Mouse (Mus musculus) liver (tissue): ENCODE measurements around the gene Frmd5.

Experiments
- DNase-seq: peaks from one replicate; pipeline ENCODE4 v3.0.0-alpha.2; 2020; ENCODE audit warnings: mixed read lengths

Gene Frmd5

DNA sequence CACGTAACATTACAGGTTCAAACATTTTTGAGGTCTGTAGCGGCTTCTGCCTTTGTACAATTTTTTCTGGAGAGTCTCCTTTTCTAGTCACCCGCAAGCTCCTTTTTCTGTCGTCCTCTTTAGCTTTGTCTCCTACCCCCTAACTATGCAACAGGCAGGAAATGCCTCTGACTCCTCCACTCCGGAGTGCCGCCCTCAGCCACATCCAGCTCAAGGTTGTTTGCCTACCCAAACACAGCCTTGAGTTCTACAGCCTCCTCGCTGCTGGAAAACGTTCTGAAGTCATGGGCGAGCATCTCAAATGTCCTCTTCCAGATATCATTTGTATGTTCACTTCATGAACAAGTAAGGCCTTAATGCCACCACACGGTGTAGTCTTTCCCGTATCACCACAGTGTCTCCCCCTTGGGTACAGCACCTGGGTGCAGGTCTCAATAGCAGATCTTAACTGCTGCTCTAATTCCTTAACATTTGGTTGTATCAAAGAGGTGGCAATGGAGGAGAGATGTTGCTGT, 45.5 kb downstream of the Frmd5 start:
- DNase-seq: no peak

DNA sequence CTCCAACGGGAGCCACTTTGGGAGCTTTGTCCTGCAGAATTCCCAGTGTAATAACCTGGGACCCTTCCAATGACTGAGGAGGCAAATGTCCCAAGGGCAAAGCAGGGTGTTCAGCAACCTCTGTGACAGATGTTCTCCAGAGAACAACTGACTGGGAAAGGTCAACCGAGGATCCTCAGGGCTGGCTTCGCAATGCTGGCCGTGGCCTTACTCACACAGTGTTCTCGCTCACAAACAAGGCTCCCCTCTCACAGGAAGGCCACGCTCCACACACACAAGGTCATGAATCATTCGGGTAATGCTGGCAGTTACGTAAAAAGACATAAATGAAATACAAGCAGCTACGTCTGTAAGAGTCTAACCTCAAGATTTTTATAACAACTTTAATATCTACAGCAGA, 46.2 kb downstream of the Frmd5 start:
- no peak for DNase-seq

DNA sequence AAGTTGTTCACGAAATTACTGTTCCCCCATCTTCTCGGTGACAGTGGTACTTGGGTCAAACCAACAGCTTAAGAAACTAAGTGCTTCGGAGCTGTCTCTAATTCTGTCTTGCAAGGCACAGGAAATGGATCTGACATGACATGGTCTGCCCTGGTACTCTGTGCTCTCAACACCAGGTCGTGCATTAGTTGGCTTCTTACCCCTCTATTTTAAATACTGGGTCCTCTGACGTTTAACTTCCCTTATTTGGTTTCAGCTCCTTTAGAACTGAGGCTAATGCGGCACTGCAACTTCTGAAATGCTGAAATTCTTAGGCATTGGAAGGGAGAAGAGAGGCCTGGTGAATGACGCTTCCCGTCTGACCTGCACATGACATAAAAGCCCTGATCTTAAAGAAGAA, 48.6 kb downstream of the Frmd5 start:
- no peak for DNase-seq

DNA sequence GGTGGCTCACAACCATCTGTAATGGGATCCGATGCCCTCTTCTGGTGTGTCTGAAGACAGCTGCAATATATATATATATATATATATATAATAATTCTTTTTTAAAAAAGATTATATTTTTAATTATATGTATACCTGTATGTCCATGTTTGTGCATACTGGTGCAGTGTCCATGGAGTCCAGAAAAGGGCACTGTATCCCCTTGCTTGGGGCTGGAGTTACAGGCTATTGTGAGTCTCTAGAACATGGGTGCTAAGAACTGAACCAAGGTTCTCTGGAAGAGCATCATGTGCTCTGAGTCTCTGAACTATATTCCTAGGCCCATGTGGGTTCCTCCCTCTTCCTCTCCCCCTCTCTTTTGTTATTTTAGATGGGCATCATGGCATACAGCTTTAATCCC, 50.6 kb downstream of the Frmd5 start:
- DNase-seq: no peak

DNA sequence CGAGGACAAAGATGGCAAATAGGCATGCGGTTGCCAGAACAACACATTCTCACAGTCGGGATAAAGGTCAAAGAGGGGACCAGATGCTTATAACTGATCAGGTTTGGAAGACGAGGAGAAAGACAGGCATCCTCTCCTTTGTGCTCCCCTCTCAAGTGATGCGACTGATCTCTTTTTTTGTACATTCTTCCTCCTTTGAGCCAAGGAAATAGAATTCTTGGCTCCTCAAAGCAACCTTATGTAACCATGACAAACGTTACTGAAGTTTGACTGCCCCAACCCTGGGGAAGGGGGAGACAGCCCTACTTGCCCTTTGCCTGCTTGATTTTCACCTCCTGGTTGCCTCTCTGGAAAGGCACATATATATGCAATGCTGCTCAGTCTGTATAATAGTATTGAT, 51.8 kb downstream of the Frmd5 start:
- no peak for DNase-seq

DNA sequence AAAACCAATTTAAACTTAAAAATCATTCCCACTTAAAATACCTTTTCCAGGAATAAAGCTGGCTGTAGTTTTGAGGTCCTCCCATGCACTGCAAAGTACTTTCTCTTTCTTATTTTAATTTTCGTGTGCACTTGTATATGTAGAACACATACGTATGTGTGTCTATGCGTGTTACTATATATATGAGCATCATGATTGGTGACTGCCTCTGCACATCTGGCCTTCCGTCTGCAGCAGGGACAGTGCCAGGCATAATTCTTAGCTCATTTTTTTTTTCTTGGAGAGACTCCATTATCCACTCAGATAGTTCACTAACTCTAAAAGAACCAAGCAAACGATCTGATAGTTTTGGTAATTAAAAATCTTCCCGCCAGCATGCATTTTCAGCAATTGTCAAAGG, 56.8 kb downstream of the Frmd5 start:
- no peak for DNase-seq

DNA sequence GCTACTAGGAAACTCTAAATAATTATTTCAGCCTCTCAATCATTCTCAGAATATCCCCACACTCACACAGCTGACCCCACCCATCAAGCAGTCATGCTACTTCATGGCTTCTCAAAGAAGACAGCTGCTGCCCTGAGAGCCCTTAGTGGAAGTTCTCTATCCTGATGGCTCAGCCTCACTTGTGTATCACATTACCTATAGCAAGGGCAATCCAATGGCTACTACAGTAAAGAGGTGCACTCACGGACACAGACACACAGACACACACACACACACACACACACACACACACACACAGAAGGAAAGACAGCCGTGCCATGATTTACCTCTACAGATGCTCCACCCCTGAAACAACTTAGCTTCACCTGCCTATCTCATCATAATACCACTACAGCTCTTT, 65.7 kb downstream of the Frmd5 start:
- no peak for DNase-seq

DNA sequence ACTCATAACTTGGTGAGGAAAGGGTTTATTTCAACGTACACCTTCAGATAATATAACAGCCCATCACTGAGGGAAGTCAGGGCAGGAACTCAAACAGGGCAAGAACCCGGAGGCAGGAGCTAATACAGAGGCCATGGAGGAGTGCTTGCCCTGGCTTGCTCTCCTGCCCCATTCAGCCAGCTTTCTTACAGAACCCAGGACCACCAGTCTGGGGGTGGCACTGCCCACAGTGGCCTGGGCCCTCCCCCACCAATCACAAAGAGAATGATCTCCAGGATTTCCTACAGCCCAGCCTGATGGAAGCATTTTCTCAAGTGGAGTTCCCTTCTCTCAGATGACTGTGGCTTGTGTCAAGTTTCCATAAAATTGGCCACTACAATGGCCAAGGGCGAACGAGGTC, 67.5 kb downstream of the Frmd5 start:
- DNase-seq: no peak

DNA sequence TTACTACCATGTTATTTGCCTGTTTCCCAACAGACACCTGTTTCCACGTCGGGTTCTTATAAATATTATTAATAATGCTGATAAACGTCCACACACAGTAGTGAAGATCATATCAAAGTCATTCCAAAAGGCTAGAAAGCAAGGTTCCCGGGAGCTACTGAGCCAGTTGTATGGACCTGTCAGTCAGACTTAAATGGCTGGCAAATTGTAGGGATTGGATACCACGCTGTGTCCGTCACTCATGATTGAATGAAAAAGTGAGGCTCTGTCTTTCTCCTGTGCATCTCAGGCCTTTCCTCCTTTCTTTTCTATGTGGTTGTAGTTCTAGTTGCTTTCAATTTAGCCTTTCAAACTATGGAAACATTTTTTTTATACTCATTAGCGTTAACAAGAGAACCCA, 73.5 kb downstream of the Frmd5 start:
- DNase-seq: no peak

DNA sequence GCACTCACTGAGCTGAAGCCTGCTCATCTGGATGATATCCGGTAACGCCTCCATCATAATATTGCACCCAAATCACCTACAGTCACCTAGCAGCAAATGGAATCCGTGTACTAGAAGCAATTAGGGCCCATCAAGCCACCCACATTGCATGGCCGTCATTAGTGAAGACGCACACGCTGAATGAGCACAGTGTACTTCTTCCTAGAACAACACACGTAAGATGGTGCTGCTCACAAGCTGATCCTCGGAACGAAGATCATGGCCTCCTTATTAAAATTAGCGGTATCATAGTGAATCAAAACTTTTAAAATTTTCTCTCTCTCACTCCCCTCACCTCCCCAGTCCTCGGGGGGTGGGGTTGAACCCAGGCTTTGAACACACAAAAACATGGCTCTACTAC, 76.4 kb downstream of the Frmd5 start:
- no peak for DNase-seq

DNA sequence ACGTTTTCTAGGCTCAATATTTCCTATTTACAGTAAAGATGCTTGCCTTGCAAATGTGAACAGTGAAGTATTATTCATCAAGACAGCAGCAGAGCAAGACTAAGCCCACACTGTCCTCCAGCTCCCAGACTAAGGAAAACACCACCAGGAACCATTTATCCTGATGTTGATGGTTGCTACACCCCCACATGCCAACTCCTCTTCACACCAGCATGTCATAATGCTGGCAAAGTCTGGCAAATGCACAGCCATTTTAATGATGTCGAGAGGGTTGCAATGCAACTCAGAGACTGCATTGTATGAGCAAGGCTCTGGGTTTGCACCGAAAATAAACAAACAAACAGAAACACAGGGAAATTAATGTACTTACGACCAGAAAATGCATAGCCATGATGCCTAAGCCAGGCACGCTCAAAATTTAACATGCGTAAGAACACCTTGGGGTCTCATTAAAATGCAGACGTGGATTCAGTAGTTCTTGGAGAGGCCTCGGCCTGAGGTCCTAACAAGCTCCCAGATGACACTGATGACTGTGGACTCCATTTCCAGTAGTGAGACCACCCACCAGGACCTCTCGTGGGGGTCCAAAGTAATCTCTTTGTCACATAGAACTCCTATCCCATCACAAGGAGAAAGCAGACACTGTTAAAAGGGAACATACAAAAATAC, 77.8 kb downstream of the Frmd5 start:
- DNase-seq: no peak

DNA sequence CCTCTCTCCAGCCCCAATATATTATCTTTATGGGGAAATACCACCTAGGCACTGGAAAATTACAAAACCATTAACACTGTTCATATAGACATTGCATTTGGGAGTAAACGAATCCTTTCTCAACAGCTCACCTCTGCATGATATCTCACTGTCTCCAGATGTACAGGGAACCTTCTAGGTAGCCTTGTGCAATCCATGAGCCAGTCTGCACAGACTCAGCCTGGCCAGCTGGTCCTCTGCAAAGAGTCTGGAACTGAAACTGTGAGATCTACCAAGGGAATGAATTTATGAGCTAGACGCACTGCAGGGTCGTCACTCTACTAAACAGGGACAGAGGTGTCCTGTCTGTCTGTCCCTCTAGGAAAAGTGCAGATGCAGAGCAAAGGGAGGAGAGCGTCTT, 82.0 kb downstream of the Frmd5 start:
- no peak for DNase-seq

DNA sequence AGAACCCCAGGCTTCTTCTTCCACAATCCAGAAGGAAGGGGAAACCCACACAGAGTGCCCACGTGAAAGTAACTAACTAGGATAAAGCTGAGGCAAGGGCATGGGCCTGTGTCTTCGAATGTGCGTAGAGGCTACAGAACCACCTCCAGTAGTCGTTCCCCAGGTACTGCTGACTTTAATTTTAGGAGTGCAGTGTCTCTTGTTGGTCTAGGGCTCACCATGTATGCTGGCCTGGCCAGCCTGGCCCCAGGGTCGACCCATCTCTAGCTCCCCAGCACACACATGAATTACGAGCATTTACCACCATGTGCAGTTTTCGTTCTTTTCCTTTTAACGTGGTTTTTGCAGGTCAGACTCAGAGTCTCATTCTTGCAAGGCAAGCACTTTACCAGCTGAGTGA, 83.1 kb downstream of the Frmd5 start:
- no peak for DNase-seq

DNA sequence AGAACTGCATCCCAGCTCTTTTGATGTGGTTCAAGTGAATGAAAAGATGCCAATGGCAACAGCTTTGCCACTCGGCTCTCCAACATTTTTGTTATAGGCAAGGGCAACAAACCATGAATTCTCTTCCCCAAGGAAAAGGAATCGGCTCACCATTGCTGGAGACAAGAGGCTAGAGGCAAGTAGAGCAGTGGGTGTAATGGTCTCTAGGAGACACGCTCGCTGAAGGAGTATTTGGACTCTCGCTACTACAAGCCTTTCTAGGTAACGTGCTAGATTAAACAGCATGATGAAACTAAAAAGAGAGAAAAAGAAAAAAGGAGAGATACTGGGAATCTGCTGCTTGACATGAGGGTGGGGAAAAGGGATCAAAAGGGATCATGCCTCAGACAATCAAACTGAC, 87.9 kb downstream of the Frmd5 start:
- no peak for DNase-seq

DNA sequence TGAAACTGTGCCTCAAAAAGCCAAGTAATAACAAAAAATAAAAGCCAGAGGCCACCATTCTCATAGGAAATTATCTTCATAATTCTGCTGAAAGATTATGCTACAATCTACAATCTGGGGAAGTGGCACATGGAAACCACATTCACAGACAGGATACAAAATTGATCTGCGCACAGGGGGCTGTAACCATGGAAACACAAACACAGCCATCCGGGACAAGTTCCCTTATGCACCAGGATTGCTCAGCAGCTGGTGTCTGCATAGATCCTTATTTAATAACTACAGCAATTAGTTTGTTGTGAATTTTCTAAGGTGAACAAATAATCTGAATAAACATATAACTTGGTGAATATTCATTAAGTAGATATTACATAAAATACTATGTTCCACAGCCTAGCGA, 89.8 kb downstream of the Frmd5 start:
- no peak for DNase-seq

DNA sequence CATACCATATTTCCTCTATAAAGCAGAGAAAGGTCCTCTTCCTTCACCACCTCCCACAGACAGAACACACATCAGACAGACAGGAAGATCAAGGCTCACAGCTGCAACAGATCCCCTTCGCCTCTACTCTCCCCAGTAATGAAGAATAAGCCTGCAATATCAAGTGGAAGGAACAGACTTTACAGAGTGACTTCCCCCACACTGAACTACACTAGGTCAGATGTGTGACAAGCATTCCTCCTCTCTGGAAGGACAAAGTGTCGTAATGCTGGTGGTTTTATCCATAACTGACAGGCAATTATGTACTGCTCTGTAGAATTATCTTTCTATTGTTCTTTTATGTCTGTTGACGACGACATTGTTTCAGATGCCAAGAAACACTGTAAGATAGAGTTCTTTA, 93.3 kb downstream of the Frmd5 start:
- DNase-seq: no peak

DNA sequence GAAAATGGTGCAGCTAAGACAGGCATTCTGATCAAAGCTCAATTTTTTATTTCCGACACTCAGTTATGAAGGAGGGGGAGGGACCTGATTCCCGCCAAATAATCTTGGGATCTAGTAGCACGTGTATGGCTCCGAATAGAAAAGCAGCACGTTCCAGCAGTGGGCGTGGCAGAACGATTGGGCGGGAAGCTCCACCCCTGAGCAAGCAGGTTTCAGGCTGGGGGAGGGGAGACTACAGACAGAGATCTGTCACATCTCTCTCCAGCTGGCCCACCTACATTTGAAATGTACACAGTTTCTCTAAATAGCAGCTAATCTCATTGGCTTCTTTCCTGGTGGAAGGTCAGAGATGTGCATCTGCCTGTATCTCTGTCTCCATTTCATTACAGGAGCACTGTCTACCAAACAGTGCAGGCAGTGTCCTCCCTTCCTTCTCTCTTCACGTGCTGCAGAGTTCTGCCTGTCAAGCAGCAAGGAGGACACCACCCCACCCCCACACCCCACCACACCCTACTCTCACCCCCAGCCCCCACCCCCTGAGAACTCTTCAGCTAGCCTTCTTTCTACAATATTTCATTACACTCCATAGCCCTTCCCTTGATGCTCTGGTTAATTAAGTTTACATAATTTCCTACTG, 95.0 kb downstream of the Frmd5 start:
- peak; percentile 71 for DNase-seq

DNA sequence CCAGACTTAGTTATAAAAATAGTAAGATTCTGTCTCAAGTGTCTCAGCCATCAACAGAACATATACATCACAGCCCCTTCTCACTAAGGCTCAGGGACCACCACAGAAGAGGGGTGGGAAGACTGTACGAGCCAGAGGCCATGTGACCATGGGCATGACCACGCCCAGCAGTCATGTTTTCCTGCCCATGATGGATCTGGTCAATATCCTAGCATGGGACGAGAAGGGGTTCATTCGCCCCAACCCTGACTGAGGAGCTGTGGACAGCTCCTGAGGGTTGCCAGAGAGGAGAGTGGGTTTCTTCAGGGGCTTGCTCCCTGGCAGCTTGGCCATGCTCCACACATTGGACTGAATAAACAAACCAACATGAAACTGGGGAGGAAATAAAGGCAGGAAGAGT, 97.8 kb downstream of the Frmd5 start:
- no peak for DNase-seq

DNA sequence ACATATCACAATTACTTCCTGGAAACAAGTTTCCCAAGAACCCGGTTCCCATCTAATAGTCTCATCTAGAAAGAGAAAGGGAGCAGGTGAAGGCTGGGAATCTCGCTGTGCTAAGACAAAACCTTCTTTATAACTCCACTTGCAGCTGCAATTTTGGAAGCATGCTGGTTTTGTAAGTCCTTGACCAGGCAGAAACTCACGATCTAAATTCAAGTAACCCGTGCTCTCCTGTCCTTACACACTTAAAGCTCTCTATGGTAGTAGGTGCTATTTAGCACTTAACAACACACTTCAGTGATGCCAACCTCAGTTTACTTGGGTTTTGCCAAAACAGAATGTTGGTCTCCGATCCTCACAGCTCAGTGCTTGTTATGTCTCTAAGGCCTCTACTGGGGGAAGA, 99.4 kb downstream of the Frmd5 start:
- DNase-seq: no peak

DNA sequence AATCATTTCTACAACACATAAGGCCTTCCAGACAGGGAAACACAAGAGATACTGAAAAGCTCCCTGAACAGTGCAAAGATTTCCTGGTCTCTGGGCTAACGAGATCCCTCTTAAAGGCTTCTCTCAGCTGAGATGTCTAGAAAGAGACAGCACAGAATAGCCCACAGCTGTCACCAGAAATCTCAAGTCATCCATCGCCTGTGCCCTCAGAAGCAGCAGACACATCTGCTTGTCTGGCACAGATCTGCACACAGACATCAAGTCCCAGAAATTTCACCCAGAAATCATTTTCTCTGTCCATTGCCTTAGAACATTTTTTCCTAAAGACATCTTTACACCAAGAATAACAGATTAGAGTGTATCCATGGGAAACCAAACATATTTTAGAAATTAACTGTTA, 101.1 kb downstream of the Frmd5 start:
- no peak for DNase-seq

DNA sequence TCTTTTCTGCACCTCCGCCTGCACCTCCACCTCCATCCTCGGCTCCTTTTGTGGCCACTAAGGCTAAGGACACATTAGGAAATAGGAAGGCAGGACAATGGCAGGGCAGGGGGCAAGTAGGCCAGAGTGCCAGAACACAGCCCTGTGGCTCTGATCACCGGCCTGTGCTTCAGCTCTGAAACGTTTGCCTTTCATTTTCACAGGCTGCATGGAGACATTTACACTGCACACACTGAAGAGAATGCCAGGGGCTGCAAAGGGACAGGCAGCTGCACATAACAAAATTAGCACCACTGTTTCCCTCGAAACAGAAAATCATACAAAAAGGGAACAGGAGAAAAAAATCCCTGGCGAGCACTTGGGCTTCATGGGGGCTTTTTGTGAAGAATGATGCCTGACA, 107.6 kb downstream of the Frmd5 start:
- no peak for DNase-seq

DNA sequence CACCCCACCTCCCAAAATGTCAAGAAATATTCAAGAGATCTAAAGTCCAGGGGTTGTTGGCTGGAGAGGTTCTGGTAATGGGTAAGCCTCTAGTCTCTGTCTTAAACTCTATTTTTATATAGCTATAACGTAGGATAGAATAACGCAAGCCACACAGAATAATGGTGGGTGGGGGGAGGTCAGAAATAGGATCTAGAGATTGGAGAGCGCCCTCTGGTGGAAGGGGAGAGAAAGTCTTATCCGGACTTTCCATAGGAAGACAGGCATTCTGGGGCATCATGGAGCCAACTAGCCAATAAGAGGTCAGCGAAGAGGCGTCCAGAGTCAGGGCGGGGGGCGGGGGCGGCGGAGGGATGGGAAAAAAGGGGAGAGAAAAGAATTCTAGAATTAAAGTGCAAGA, 111.5 kb downstream of the Frmd5 start:
- no peak for DNase-seq

DNA sequence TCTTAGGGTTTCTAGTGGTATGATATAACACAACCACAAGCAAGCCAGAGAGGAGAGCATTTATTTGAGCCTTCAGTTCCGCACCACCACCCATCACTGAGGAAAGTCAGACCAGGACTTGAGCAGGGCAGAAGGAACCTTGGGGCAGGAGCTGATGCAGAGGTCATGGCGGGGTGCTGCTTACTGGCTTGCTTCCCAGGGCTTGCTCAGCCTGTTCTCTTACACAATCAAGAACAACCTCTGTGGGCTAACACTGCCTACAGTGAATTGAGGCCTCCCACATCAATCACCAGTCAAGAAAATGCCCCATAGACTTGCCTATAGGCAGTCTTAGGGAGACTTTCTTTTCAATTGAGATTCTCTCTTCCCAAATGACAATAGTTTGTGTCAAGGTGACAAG, 118.8 kb downstream of the Frmd5 start:
- DNase-seq: no peak

DNA sequence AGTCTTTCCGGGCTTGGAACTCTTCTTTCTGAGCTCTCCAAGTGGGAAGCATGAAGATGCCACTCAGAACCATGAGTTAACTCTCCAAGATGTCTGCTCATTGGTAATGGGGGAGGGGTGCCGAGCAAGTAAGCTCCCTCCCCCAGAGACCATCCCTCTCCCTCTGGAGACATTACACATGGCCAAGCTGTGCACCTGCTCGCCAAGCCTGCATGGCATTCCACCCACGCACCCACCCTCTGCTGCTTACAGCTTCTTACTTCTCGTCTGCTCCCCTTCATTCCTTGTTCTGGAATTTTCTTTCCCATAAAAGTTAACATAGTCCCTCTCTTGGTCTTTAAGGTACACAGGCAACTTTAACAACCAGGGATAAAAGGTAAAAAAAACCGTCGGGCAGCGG, 123.3 kb downstream of the Frmd5 start:
- no peak for DNase-seq

DNA sequence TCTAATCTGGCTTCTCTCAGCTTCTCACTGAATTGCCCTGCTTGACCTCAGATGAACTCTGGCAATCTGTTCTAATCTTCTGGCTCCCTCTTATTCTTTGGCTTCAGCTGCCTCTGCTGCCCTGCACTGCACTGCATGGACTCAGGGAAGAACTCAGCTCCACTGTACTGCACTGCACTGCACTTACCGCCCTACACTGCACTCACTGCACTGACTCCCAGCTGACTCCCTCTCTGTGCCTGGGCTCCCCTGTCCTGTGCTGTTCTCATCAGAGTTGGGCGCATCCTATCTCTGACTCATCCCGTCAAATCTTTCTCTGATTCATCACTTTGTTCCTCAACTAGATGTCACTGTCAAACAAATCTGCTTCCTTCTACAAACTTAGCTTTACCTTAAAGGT, 124.5 kb downstream of the Frmd5 start:
- DNase-seq: no peak
